Mouse (Mus musculus) liver, embryonic 14.5 days (tissue): ENCODE results near the gene Gtf3c5.

Source experiments
- CTCF ChIP-seq: IDR thresholded peaks from 2 replicates; pipeline ENCODE4 v1.5.1; 2016; ENCODE audit warnings: antibody characterized with exemption, low read depth, control low read depth
- EP300 ChIP-seq: IDR thresholded peaks from 2 replicates; pipeline ENCODE4 v1.6.1; 2016; ENCODE audit warnings: antibody characterized with exemption, low read depth

GRCm38 (mm10) chr2:28601720-28602590, 18.4 kb upstream of the Gtf3c5 start:
- TF ChIP-seq CTCF (no peak), EP300 (peak; percentile 100)
